ENCODE assay signal across 9 mouse cellular contexts in genomic region chr4:97618668-97619373, GRCm38 (mm10).
DNase-seq lines count a peak whose midpoint lies in the region; ATAC-seq and TF ChIP-seq lines count a peak whose summit lies in the region.
"Had no signal": no experiment of that assay in that cellular context is flagged by ENCODE, and none has a peak within 500 bp of the region (broad histone marks: within the 10 kb centered on the region; RNA-seq: fewer than 3 reads in every experiment).

No protein-coding gene starts in this region.

- H3K27ac ChIP-seq in kidney, embryonic 14.5 days (ENCODE audit: low read depth, low read length): no peak overlapping the region
- H3K27ac ChIP-seq in cerebellum, adult 2 months (ENCODE audit: insufficient read depth, low read length): no peak overlapping the region
- peak overlapping the region; percentile 9; the same call in 1 of the 2 replicates for H3K27ac ChIP-seq in gastrocnemius, adult 2 months
- no peak overlapping the region for H3K27ac ChIP-seq in intestine, embryonic 14.5 days (ENCODE audit: low read depth)

- no peak for TF ChIP-seq POLR2A in cerebellum, adult 2 months (IDR thresholded peaks at IDR 0.05; ENCODE audit: borderline replicate concordance, insufficient read depth, low read length)

- intact Hi-C loops in gastrocnemius, adult 2 months (cut with DNase I): no loop called here

- H3K4me3 ChIP-seq in kidney, embryonic 14.5 days (ENCODE audit: low read length): no peak overlapping the region
- no peak overlapping the region for H3K4me3 ChIP-seq in cerebellum, adult 2 months (replicated peaks; ENCODE audit: insufficient read depth, low read depth, low read length)
- peak overlapping the region; percentile 41 for H3K4me3 ChIP-seq in gastrocnemius, adult 2 months
- H3K4me3 ChIP-seq in intestine, embryonic 14.5 days (ENCODE audit: low read depth, low read length): no peak overlapping the region
- H3K4me3 ChIP-seq: megakaryocyte, embryonic 14.5 days had no signal

- no peak overlapping the region for H3K9ac ChIP-seq in kidney, embryonic 14.5 days (ENCODE audit: low read depth, low read length)
- H3K9ac ChIP-seq in intestine, embryonic 14.5 days (ENCODE audit: low read length): 0 out of 2 replicates have a peak overlapping the region, but pooled peaks have one; percentile 20

- 50% methylated on average over 15 of the region's 15 CpGs for WGBS in kidney, embryonic 14.5 days
- WGBS in cerebellum, adult 2 months: 43% methylated on average over 15 of the region's 15 CpGs
- 47% methylated on average over 15 of the region's 15 CpGs for WGBS in intestine, embryonic 14.5 days

- H3K36me3 ChIP-seq in kidney, embryonic 14.5 days (ENCODE audit: control insufficient read depth, insufficient read depth, low read length): no peaks in the 10 kb centered on the region
- H3K36me3 ChIP-seq in intestine, embryonic 14.5 days (ENCODE audit: control insufficient read depth, insufficient read depth, low read length): no peaks in the 10 kb centered on the region

- 0 out of 2 replicates have a peak, but pooled peaks have one; percentile 49 for ATAC-seq in kidney, embryonic 14.5 days (ENCODE audit: low FRiP score, low TSS enrichment)
- ATAC-seq in intestine, embryonic 14.5 days (replicated peaks; ENCODE audit: low FRiP score, low TSS enrichment, low read depth): no peak
- ATAC-seq in monocyte, adult 5-6 weeks (replicated peaks; ENCODE audit: insufficient number of reproducible peaks, low FRiP score, low TSS enrichment, poor library complexity, severe bottlenecking): no peak

- no peak for DNase-seq in kidney, adult 11 months
- peak; percentile 28 to 50 for DNase-seq in cerebellum, adult 2 months
- DNase-seq in gastrocnemius, adult 2 months: peak; percentile 76
- peak; percentile 55 for DNase-seq in intestine, embryonic 14.5 days (ENCODE audit: low spot score)
- peak; percentile 30 for DNase-seq in lung, postnatal 14 days
- peak; percentile 53 for DNase-seq in telencephalon, adult 2 months (ENCODE audit: low read depth, low spot score)

- H3K9me3 ChIP-seq in kidney, embryonic 14.5 days (ENCODE audit: control insufficient read depth, low read length): no peaks in the 10 kb centered on the region
- H3K9me3 ChIP-seq in intestine, embryonic 14.5 days (ENCODE audit: control insufficient read depth, low read length): no peaks in the 10 kb centered on the region

- TF ChIP-seq CTCF in cerebellum, adult 2 months (IDR thresholded peaks at IDR 0.05; ENCODE audit: borderline replicate concordance, insufficient read depth, low read depth, low read length): no peak
- peak; percentile 29 for TF ChIP-seq CTCF in gastrocnemius, adult 2 months (IDR thresholded peaks at IDR 0.05)

- 0 out of 2 replicates have a peak, but pooled peaks cover 3% of the 10 kb centered on the region for H3K4me1 ChIP-seq in kidney, embryonic 14.5 days (ENCODE audit: control insufficient read depth, insufficient read depth, low read length)
- no peaks in the 10 kb centered on the region; the same call in 1 of the 2 replicates for H3K4me1 ChIP-seq in cerebellum, adult 2 months (ENCODE audit: control insufficient read depth, insufficient read depth, low read length)
- H3K4me1 ChIP-seq in intestine, embryonic 14.5 days (replicated peaks; ENCODE audit: control insufficient read depth, insufficient read depth, low read length): no peaks in the 10 kb centered on the region; the same call in 1 of the 2 replicates

- no peak overlapping the region for H3K4me2 ChIP-seq in kidney, embryonic 14.5 days (replicated peaks; ENCODE audit: low read depth, low read length)
- H3K4me2 ChIP-seq in intestine, embryonic 14.5 days (ENCODE audit: low read length): no peak overlapping the region

- H3K27me3 ChIP-seq in kidney, embryonic 14.5 days (ENCODE audit: control insufficient read depth, insufficient read depth, low read length): no peaks in the 10 kb centered on the region
- no peaks in the 10 kb centered on the region; the same call in 1 of the 2 replicates for H3K27me3 ChIP-seq in cerebellum, adult 2 months (ENCODE audit: control insufficient read depth, insufficient read depth, low read length)
- H3K27me3 ChIP-seq in intestine, embryonic 14.5 days (replicated peaks; ENCODE audit: control insufficient read depth, insufficient read depth, low read length): no peaks in the 10 kb centered on the region
- H3K27me3 ChIP-seq: megakaryocyte, embryonic 14.5 days had no signal
